Mouse (Mus musculus) stomach, postnatal 0 days (tissue): Measurements from ENCODE around the gene Dctn1. TPM values are rescaled to one million over a fixed set of nuclear protein-coding genes. Genes with fewer than 3 reads are reported as not detected.
A peak's percentile ranks its signal among the peaks of the same experiment; 100 is the strongest.

ENCODE experiments used
- ATAC-seq: fragments of 200-750 bp; cut with Nextera tagmentation; 2 replicates; pipeline ENCODE4 v1.8.0; 2017; ENCODE audit not compliant: low FRiP score, low TSS enrichment
- DNase-seq: peaks from one replicate; pipeline ENCODE4 v3.0.0-alpha.2; 2016; ENCODE audit warnings: low spot score
- H3K27ac ChIP-seq: fragments of 300-500 bp; sonication (generic); replicated peaks from 2 replicates; pipeline ENCODE4 v1.5.1; 2014; ENCODE audit warnings: mild to moderate bottlenecking, control low read depth
- H3K27me3 ChIP-seq: fragments of 300-500 bp; sonication (generic); 2 replicates; pipeline ENCODE4 v1.6.1; 2014; ENCODE audit warnings: low read length; ENCODE audit not compliant: control insufficient read depth, insufficient read depth
- H3K36me3 ChIP-seq: fragments of 300-500 bp; sonication (generic); 2 replicates; pipeline ENCODE4 v1.6.1; 2014; ENCODE audit warnings: low read length, mixed read lengths; ENCODE audit not compliant: control insufficient read depth, insufficient read depth
- H3K4me1 ChIP-seq: fragments of 300-500 bp; sonication (generic); replicated peaks from 2 replicates; pipeline ENCODE4 v1.6.1; 2014; ENCODE audit warnings: antibody characterized with exemption; ENCODE audit not compliant: control insufficient read depth, insufficient read depth
- H3K4me2 ChIP-seq: fragments of 300-500 bp; sonication (generic); replicated peaks from 2 replicates; pipeline ENCODE4 v1.6.1; 2014; ENCODE audit warnings: low read depth, mild to moderate bottlenecking, control low read depth, moderate library complexity
- H3K4me3 ChIP-seq: fragments of 300-500 bp; sonication (generic); 2 replicates; pipeline ENCODE4 v1.5.1; 2014; ENCODE audit warnings: low read depth, low read length, control low read depth
- H3K9ac ChIP-seq: fragments of 300-500 bp; sonication (generic); 2 replicates; pipeline ENCODE4 v1.6.1; 2014; ENCODE audit warnings: mild to moderate bottlenecking, low read length, control low read depth, mixed read lengths
- H3K9me3 ChIP-seq: fragments of 300-500 bp; sonication (generic); 2 replicates; pipeline ENCODE4 v1.6.1; 2016; ENCODE audit warnings: low read length; ENCODE audit not compliant: control insufficient read depth
- CTCF ChIP-seq: IDR thresholded peaks from 2 replicates; pipeline ENCODE4 v1.5.1; 2016; ENCODE audit warnings: antibody characterized with exemption, low read depth, mild to moderate bottlenecking, moderate library complexity
- EP300 ChIP-seq: optimal IDR thresholded peaks from 2 replicates; pipeline ENCODE3; 2016; ENCODE audit warnings: antibody characterized with exemption
- WGBS: fragments of 180-500 bp; shearing (Covaris S2); extraction: QIAGEN DNeasy Blood & Tissue Kit; methylation state at CpG from one replicate; pipeline ENCODE4 v1.1.7; 2014; 5-methylcytosine and 5-hydroxymethylcytosine counted together
- polyA plus RNA-seq: library from polyadenylated mRNA; unstranded; fragments of >200 nt; fragmentation: Nextera tagmentation; extraction: Ambion mirVana; gene quantifications from 2 replicates; pipeline ENCODE4 v1.2.1, GENCODE M21; 2015

Gene Dctn1
- polyA plus RNA-seq, 1 experiment from 2014 or later = 43.5 TPM

- Histone ChIP-seq H3K27ac (no peak overlapping the region), H3K9me3 (no peaks in the 10 kb centered on the region), H3K27me3 (no peaks in the 10 kb centered on the region), H3K36me3 (no peaks in the 10 kb centered on the region; the same call in 1 of the 2 replicates), H3K9ac (peak overlapping the region; percentile 50), H3K4me3 (peak overlapping the region; percentile 23; the same call in 1 of the 2 replicates), H3K4me1 (peaks cover 2% of the 10 kb centered on the region; the same call in 1 of the 2 replicates), H3K4me2 (peak overlapping the region; percentile 51)
- TF ChIP-seq EP300 (no peak), CTCF (no peak)
- 37% methylated on average over 12 of the region's 12 CpGs for WGBS
- no peak for DNase-seq
- ATAC-seq = peak; percentile 59; the same call in 1 of the 2 replicates
Observed at GRCm38 (mm10) chr6:83179390-83180117, 13.8 kb downstream of the Dctn1 start.

GRCm38 (mm10) chr6:83180605-83181004 lies 14.9 kb downstream of the Dctn1 start:
- Histone ChIP-seq H3K4me2 (no peak overlapping the region), H3K27me3 (no peaks in the 10 kb centered on the region), H3K9me3 (no peaks in the 10 kb centered on the region), H3K9ac (no peak overlapping the region), H3K36me3 (no peaks in the 10 kb centered on the region; the same call in 1 of the 2 replicates), H3K4me1 (peaks cover 2% of the 10 kb centered on the region; the same call in 1 of the 2 replicates), H3K27ac (no peak overlapping the region), H3K4me3 (no peak overlapping the region)
- WGBS = 78% methylated on average over 6 of the region's 6 CpGs
- no peak for DNase-seq
- ATAC-seq = no peak
- TF ChIP-seq CTCF (no peak), EP300 (no peak)

DNA sequence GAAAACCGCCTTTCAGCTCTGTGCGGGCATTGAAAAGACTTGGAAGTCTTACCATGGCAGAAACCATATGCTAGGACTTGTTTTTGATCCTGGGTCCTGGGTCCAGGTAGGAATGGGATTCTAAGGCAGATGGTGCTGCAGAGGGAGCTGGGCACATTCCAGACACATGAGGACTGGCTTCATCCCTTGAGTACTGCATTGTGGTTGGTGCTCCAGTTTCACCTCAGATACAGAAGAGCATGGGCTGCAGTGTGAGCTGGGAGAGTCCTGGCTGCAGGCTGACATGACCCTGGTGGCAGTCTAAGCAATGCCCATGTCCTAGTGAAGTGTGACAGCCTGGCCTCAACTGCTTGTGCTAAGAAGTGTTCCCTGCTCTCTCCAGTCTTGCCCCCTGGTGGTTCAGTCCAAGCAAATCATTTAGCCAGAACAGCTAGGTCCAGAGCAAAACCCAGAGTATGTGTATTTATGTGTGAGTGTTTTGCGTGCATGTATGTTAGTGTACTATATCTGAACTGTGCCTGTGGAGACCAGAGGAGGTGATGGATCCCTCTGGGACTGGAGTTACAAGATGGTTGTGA lies 19.2 kb downstream of the Dctn1 start:
- 81% methylated on average over 3 of the region's 3 CpGs for WGBS
- no peak for DNase-seq

GRCm38 (mm10) chr6:83185895-83186861 lies 20.5 kb downstream of the Dctn1 start:
- DNase-seq (peak; percentile 62), ATAC-seq (peak; percentile 67)
- Histone ChIP-seq H3K36me3 (peaks cover 4% of the 10 kb centered on the region), H3K27me3 (no peaks in the 10 kb centered on the region), H3K4me3 (0 out of 2 replicates have a peak overlapping the region, but pooled peaks have one; percentile 13), H3K9ac (peak overlapping the region; percentile 27; the same call in 1 of the 2 replicates), H3K27ac (no peak overlapping the region), H3K9me3 (no peaks in the 10 kb centered on the region), H3K4me2 (peak overlapping the region; percentile 36), H3K4me1 (no peaks in the 10 kb centered on the region)
- 22% methylated on average over 22 of the region's 25 CpGs for WGBS
- TF ChIP-seq CTCF = no peak
- TF ChIP-seq EP300 = no peak

More for the DNA sequence above, 19.2 kb downstream of the Dctn1 start:
- Histone ChIP-seq H3K27me3 (no peaks in the 10 kb centered on the region), H3K9ac (no peak overlapping the region), H3K4me1 (no peaks in the 10 kb centered on the region), H3K9me3 (no peaks in the 10 kb centered on the region), H3K4me3 (no peak overlapping the region), H3K4me2 (no peak overlapping the region), H3K27ac (no peak overlapping the region), H3K36me3 (peaks cover 3% of the 10 kb centered on the region)
- TF ChIP-seq CTCF (peak; percentile 72), EP300 (no peak)
- no peak for ATAC-seq

GRCm38 (mm10) chr6:83186946-83187345 lies 21.2 kb downstream of the Dctn1 start:
- no peaks in the 10 kb centered on the region for H3K4me1 ChIP-seq
- H3K27ac ChIP-seq = no peak overlapping the region
- ATAC-seq (no peak), DNase-seq (no peak)
- no peaks in the 10 kb centered on the region for H3K9me3 ChIP-seq
- no peak overlapping the region for H3K4me2 ChIP-seq
- H3K9ac ChIP-seq = no peak overlapping the region
- H3K36me3 ChIP-seq = peaks cover 11% of the 10 kb centered on the region
- WGBS = 100% methylated on average over 2 of the region's 2 CpGs
- no peak overlapping the region for H3K4me3 ChIP-seq
- no peak for TF ChIP-seq EP300
- TF ChIP-seq CTCF = no peak
- H3K27me3 ChIP-seq = no peaks in the 10 kb centered on the region
